Mouse (Mus musculus) hematopoietic multipotent progenitor cell, adult 10-12 weeks (in vitro differentiated cells): Measurements from ENCODE around the gene Mall. TPM values are rescaled to one million over a fixed set of nuclear protein-coding genes. Genes with fewer than 3 reads are reported as not detected.

Experiments
- polyA plus RNA-seq: library from polyadenylated mRNA; stranded (reverse); fragments of >175 nt; gene quantifications from 2 replicates; pipeline ENCODE4 v1.2.3, GENCODE M21; 2012; ENCODE audit warnings: low replicate concordance

Gene Mall
- polyA plus RNA-seq: 0.07 TPM in 1 of 2 replicates, not detected in the other

GRCm38 (mm10) chr2:127729671-127730070, at the start of gene Mall:
Mall (minus strand) TSS chr2:127729932.

GRCm38 (mm10) chr2:127656086-127656720, 73.5 kb downstream of the Mall start, which contains the start of gene Mal:
Mal (minus strand) TSS chr2:127656695.

Other genes with a start within 250 kb of the Mall start
- gene Kcnip3, start 207.8 kb downstream of the Mall start, polyA plus RNA-seq: 1.2 and 1.7 TPM in 2 replicates
- not detected in 2 replicates for gene Prom2, start 188.5 kb downstream of the Mall start, polyA plus RNA-seq
- gene Zfp661, start 142.8 kb downstream of the Mall start, polyA plus RNA-seq: 0.35 and 0.43 TPM in 2 replicates
- gene Mrps5, start 142.7 kb downstream of the Mall start, polyA plus RNA-seq: 58.9 and 78.2 TPM in 2 replicates
- 0.13 TPM in 1 of 2 replicates, not detected in the other for gene Mal, start 73.2 kb downstream of the Mall start, polyA plus RNA-seq
- gene Nphp1, start 59.0 kb upstream of the Mall start, polyA plus RNA-seq: 0.26 and 0.51 TPM in 2 replicates
- 66.1 and 67.2 TPM in 2 replicates for gene Mtln, start 62.6 kb upstream of the Mall start, polyA plus RNA-seq
- gene Bub1, start 101.9 kb upstream of the Mall start, polyA plus RNA-seq: 0.92 and 2.5 TPM in 2 replicates
- not detected in 2 replicates for gene Acoxl, start 108.9 kb upstream of the Mall start, polyA plus RNA-seq